Mouse (Mus musculus): ENCODE data around the gene Arhgef17.

DNA sequence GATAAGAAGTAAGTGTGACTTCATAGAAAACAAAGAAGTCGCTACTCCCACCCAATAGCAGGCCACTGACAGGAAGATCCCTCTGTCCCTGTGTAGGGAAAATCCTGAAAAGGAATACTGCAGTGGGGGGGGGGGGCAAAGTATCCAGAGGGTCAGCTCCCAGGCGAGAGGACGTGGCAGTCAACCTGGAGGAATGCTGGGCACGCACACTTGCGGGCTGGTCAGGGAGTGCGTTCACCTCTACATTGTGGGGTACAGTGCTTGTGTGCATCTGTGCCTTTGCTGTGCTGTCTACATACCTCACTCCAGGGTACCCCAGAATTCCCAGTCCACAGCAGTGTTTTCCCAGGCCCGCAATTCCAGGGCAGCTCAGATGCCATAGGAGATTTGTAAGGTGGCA, 34.1 kb upstream of the Arhgef17 start:
- no peak for TF ChIP-seq CTCF (IDR thresholded peaks at IDR 0.05; ENCODE audit: insufficient read depth, low read depth, low read length)
- no peak for TF ChIP-seq POLR2A (IDR thresholded peaks at IDR 0.05; ENCODE audit: insufficient read depth, low read depth, low read length)

Data from olfactory bulb, adult 2 months (tissue).